Mouse (Mus musculus) forebrain, postnatal 0 days (tissue): ENCODE results near the gene Gipc2. TPM values are rescaled to one million over a fixed set of nuclear protein-coding genes. Genes with fewer than 3 reads are reported as not detected.

Source experiments
- ATAC-seq: fragments of 200-750 bp; cut with Nextera tagmentation; 2 replicates; pipeline ENCODE4 v1.8.0; 2017; ENCODE audit warnings: mild to moderate bottlenecking, moderate library complexity
- DNase-seq: peaks from one replicate; pipeline ENCODE4 v3.0.0-alpha.2; 2015
- H3K27ac ChIP-seq: fragments of 300-500 bp; sonication (generic); 2 replicates; pipeline ENCODE4 v1.5.1; 2014; ENCODE audit warnings: low read depth, mild to moderate bottlenecking, antibody characterized with exemption, low read length, moderate library complexity, mixed read lengths
- H3K27me3 ChIP-seq: fragments of 300-500 bp; sonication (generic); 2 replicates; pipeline ENCODE4 v1.6.1; 2014; ENCODE audit warnings: mild to moderate bottlenecking, low read length, mixed read lengths; ENCODE audit not compliant: insufficient read depth
- H3K36me3 ChIP-seq: fragments of 300-500 bp; sonication (generic); 2 replicates; pipeline ENCODE4 v1.6.1; 2014; ENCODE audit warnings: mild to moderate bottlenecking, moderate library complexity; ENCODE audit not compliant: insufficient read depth
- H3K4me1 ChIP-seq: fragments of 300-500 bp; sonication (generic); 2 replicates; pipeline ENCODE4 v1.6.1; 2014; ENCODE audit warnings: antibody characterized with exemption; ENCODE audit not compliant: insufficient read depth
- H3K4me2 ChIP-seq: fragments of 300-500 bp; sonication (generic); 2 replicates; pipeline ENCODE4 v1.6.1; 2014; ENCODE audit warnings: low read depth, mild to moderate bottlenecking, moderate library complexity
- H3K4me3 ChIP-seq: fragments of 300-500 bp; sonication (generic); 2 replicates; pipeline ENCODE4 v1.5.1; 2014; ENCODE audit warnings: low read depth, low read length, mixed read lengths
- H3K9ac ChIP-seq: fragments of 300-500 bp; sonication (generic); 2 replicates; pipeline ENCODE4 v1.6.1; 2014; ENCODE audit warnings: mild to moderate bottlenecking
- H3K9me3 ChIP-seq: fragments of 300-500 bp; sonication (generic); 2 replicates; pipeline ENCODE4 v1.6.1; 2016; ENCODE audit warnings: low read length
- CTCF ChIP-seq: sonication (generic); IDR thresholded peaks from 2 replicates; pipeline ENCODE4 v1.5.1; 2016; ENCODE audit warnings: antibody characterized with exemption, control low read depth, low read depth
- WGBS: fragments of 180-500 bp; shearing (Covaris S2); extraction: QIAGEN DNeasy Blood & Tissue Kit; methylation state at CpG from one replicate; pipeline ENCODE4 v1.1.7; 2014; 5-methylcytosine and 5-hydroxymethylcytosine counted together
- polyA plus RNA-seq: library from polyadenylated mRNA; unstranded; fragments of >200 nt; fragmentation: Nextera tagmentation; extraction: Ambion mirVana; gene quantifications from 2 replicates; pipeline ENCODE4 v1.2.1, GENCODE M21; 2015
- total RNA-seq: library from RNA; depleted of rRNA; stranded (reverse); fragments of >200 nt; gene quantifications from 2 replicates; pipeline ENCODE4 v1.2.3, GENCODE M21; 2014

Gipc2 gene
- total and polyA plus RNA-seq, 2 experiments from 2014 or later: 6.3 to 13.9 TPM

- H3K4me2 ChIP-seq: no peak overlapping the region
- DNase-seq: no peak
- H3K9ac ChIP-seq: no peak overlapping the region
- no peaks in the 10 kb centered on the region for H3K4me1 ChIP-seq
- ATAC-seq: no peak
- no peaks in the 10 kb centered on the region for H3K27me3 ChIP-seq
- no peaks in the 10 kb centered on the region for H3K36me3 ChIP-seq
- H3K4me3 ChIP-seq: no peak overlapping the region
- 88% methylated on average over 7 of the region's 7 CpGs for WGBS
- no peak for TF ChIP-seq CTCF
- H3K27ac ChIP-seq: no peak overlapping the region
- no peaks in the 10 kb centered on the region for H3K9me3 ChIP-seq
Measured at GRCm38 (mm10) chr3:152172322-152172935, 6.4 kb upstream of the Gipc2 start.

GRCm38 (mm10) chr3:152171862-152172261, 5.8 kb upstream of the Gipc2 start:
- Histone ChIP-seq H3K27ac (no peak overlapping the region), H3K9me3 (no peaks in the 10 kb centered on the region), H3K36me3 (no peaks in the 10 kb centered on the region), H3K27me3 (no peaks in the 10 kb centered on the region), H3K4me2 (no peak overlapping the region), H3K4me1 (no peaks in the 10 kb centered on the region), H3K9ac (no peak overlapping the region), H3K4me3 (no peak overlapping the region)
- DNase-seq: no peak
- no peak for TF ChIP-seq CTCF
- WGBS: 76% methylated on average over 7 of the region's 7 CpGs
- no peak for ATAC-seq

GRCm38 (mm10) chr3:152171236-152171635, 5.2 kb upstream of the Gipc2 start:
- no peak overlapping the region for H3K4me2 ChIP-seq
- no peaks in the 10 kb centered on the region for H3K4me1 ChIP-seq
- no peak overlapping the region for H3K9ac ChIP-seq
- no peaks in the 10 kb centered on the region for H3K27me3 ChIP-seq
- no peak overlapping the region for H3K4me3 ChIP-seq
- DNase-seq (no peak), ATAC-seq (no peak)
- 84% methylated on average over 2 of the region's 2 CpGs for WGBS
- no peak overlapping the region for H3K27ac ChIP-seq
- TF ChIP-seq CTCF: no peak
- H3K9me3 ChIP-seq: no peaks in the 10 kb centered on the region
- no peaks in the 10 kb centered on the region for H3K36me3 ChIP-seq

- 26% methylated on average over 1 of the region's 1 CpGs for WGBS
- no peak overlapping the region for H3K4me3 ChIP-seq
- no peaks in the 10 kb centered on the region for H3K27me3 ChIP-seq
- no peaks in the 10 kb centered on the region for H3K9me3 ChIP-seq
- no peaks in the 10 kb centered on the region for H3K4me1 ChIP-seq
- no peak for ATAC-seq
- DNase-seq: no peak
- H3K9ac ChIP-seq: no peak overlapping the region
- H3K27ac ChIP-seq: no peak overlapping the region
- H3K4me2 ChIP-seq: no peak overlapping the region
- TF ChIP-seq CTCF: no peak
- no peaks in the 10 kb centered on the region for H3K36me3 ChIP-seq
Measured at GRCm38 (mm10) chr3:152170407-152170806, 4.4 kb upstream of the Gipc2 start.

- Histone ChIP-seq H3K36me3 (no peaks in the 10 kb centered on the region), H3K9ac (no peak overlapping the region), H3K27ac (no peak overlapping the region), H3K27me3 (no peaks in the 10 kb centered on the region), H3K4me1 (no peaks in the 10 kb centered on the region), H3K4me3 (no peak overlapping the region), H3K4me2 (no peak overlapping the region), H3K9me3 (no peaks in the 10 kb centered on the region)
- no peak for TF ChIP-seq CTCF
- 96% methylated on average over 10 of the region's 10 CpGs for WGBS
- ATAC-seq (no peak), DNase-seq (no peak)
Measured at GRCm38 (mm10) chr3:152168007-152168406, 2.0 kb upstream of the Gipc2 start.

GRCm38 (mm10) chr3:152166699-152167451, 845 bp upstream of the Gipc2 start:
- peak overlapping the region; percentile 91 for H3K4me2 ChIP-seq
- 14% methylated on average over 29 of the region's 29 CpGs for WGBS
- peak; percentile 73 for DNase-seq

GRCm38 (mm10) chr3:152165351-152166098, 505 bp downstream of the Gipc2 start:
- ATAC-seq (peak; percentile 79), DNase-seq (peak; percentile 70)
- Histone ChIP-seq H3K4me3 (peak overlapping the region; percentile 51), H3K9me3 (no peaks in the 10 kb centered on the region), H3K9ac (peak overlapping the region; percentile 67), H3K27ac (peak overlapping the region; percentile 69), H3K27me3 (no peaks in the 10 kb centered on the region), H3K4me1 (no peaks in the 10 kb centered on the region), H3K4me2 (peak overlapping the region; percentile 91), H3K36me3 (no peaks in the 10 kb centered on the region)
- 0 out of 2 replicates have a peak, but pooled peaks have one; percentile 28 for TF ChIP-seq CTCF
- 2% methylated on average over 53 of the region's 53 CpGs for WGBS

More at GRCm38 (mm10) chr3:152166699-152167451, 845 bp upstream of the Gipc2 start:
- Histone ChIP-seq H3K9ac (peak overlapping the region; percentile 39; the same call in 1 of the 2 replicates), H3K36me3 (no peaks in the 10 kb centered on the region), H3K9me3 (no peaks in the 10 kb centered on the region), H3K4me1 (no peaks in the 10 kb centered on the region), H3K4me3 (peak overlapping the region; percentile 51), H3K27ac (0 out of 2 replicates have a peak overlapping the region, but pooled peaks have one; percentile 54), H3K27me3 (no peaks in the 10 kb centered on the region)
- TF ChIP-seq CTCF: no peak
- ATAC-seq: peak; percentile 34; the same call in 1 of the 2 replicates
